Mouse (Mus musculus): Measurements from ENCODE around the gene Pdzd9.

Pdzd9 gene

DNA sequence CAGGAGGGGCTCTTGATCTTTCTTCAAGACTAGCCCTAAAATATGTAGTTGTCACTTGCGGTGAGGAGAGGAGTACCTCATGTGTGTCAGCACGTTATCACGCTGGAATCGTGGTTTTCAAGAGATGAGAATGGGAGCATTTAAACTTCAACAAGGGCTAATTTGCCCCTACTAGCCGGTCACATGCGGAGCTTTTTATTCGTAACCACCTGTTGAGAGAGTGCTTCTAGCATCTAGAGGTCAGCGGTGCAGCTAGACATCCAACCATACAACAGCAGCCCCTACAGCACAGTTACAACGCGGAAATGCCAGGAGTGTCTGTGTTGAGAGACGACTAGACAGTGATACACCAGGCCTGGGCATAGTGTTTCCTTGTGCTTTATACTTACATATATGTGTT is 34.3 kb downstream of the Pdzd9 start:
- no peak for DNase-seq (ENCODE audit: low spot score in 2 of 2)

DNA sequence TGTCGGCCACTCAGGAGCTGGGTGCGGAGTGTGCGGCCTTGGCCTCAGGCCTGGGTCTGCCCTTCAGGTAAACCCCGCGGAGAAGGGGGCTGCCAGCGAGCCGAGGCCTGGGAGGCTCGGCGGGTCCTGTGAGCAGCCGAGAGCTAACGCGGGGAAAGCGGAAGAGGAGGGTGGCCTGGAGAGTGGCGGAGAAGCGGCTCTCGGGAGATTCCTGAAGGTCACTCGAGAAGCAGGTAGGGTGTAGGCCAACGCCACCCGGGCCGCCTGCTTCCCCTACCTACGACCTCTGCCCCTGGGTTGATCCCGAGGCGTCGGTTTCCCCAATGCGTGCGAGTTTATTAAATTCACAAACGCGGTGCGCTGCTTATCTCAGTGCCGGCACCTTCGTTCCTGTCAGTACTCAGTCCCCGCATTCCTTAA is 34.8 kb downstream of the Pdzd9 start:
- no peak for DNase-seq (ENCODE audit: low spot score in 2 of 2)

DNA sequence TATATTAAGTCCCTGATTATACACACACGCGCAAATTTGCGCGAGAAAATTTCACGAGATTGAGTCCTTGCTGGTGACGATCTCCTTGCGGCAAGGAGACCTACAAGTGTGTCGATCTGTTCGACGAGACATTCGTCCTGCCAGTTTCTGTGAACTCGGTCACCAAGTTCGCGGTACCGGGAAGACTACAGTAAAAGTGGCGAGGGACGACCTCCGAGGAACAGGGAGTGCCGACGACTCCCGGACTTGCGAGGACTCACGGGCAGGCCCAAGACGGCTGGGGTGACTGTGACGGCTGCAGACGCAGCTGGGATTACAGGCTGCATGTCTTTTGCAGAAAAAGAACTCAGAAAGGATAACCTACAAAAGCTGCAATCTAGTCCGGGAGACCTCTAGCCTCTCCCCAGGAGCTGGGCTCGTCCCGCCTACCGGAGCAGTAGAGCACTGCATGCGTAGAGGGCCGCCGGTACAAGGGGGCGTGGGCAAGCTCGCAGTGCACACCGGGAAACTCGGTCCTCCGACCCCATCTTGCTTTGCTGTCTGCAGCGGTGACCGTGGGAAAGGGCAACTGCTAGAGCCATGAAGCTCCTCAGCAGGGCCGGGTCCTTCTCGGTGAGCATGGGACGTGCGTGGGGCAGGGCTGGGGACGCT is 35.3 kb downstream of the Pdzd9 start, which contains the start of gene Uqcrc2:
Gene Uqcrc2, plus strand, starts transcription at position 466 of the 651 bp plus-strand sequence.
- peak; percentile 65 to 75 for DNase-seq (ENCODE audit: low spot score in 2 of 2)

DNA sequence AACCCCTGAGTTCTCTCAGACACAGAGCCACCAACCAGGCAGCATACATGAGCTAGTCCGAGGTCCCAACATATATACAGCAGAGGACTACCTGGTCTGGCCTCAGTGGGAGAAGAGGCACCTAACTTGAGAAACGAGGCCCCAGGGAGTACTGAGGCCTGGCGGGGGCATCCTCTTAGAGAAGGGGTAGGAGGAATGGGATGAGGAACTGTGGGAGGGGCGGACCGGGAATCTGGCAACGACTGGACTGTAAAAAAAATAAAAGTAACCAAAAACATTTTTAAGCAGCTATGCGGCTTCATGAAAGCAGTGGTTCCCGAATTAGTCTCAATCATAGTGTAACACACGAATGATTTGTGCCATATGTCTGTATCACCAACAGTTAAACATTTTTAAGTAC is 35.8 kb downstream of the Pdzd9 start:
- no peak for DNase-seq (ENCODE audit: low spot score in 2 of 2)

GRCm38 (mm10) chr7:120632518-120632917 is 37.6 kb downstream of the Pdzd9 start:
- DNase-seq (ENCODE audit: low spot score in 2 of 2): no peak

DNA sequence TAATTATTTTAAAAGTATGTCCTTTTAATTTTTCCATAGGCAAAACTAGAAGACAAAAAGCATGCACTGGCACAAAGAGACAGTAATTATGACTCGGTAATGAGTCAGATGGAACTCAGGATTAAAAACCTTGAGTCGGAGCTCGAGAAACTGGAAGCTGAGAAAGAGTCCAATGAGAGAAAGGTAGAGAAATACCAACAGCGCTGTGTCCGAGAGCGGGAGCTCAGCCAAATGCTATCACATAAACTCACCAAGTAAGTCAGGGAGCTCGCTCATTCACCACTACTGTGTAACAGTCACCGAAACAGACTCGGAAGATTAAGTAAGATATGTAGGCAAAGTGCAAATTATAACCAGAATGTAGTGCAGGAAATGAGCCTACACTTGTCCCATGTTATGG is 49.3 kb downstream of the Pdzd9 start:
- DNase-seq (ENCODE audit: low spot score in 2 of 2): no peak

- DNase-seq (ENCODE audit: low spot score in 2 of 2): no peak
Observed at GRCm38 (mm10) chr7:120620075-120620771, 49.9 kb downstream of the Pdzd9 start.
